Mouse (Mus musculus): ENCODE measurements at regions not wholly inside any gene's neighbourhood (a gene's known extent, or its start where the extent isn't known, plus 50 kb on each side); places are given as distances from the start of the nearest gene placed in this dataset.

GRCm38 (mm10) chr10:122295921-122296425 is 152.3 kb upstream of the Avpr1a start:
- Histone ChIP-seq H3K4me2 (ENCODE audit: low read length) (no peak overlapping the region), H3K9me3 (ENCODE audit: control insufficient read depth, low read length) (no peaks in the 10 kb centered on the region), H3K36me3 (ENCODE audit: control insufficient read depth, insufficient read depth) (no peaks in the 10 kb centered on the region), H3K27me3 (replicated peaks; ENCODE audit: control insufficient read depth, insufficient read depth, low read length) (no peaks in the 10 kb centered on the region), H3K4me3 (replicated peaks; ENCODE audit: low read length) (no peak overlapping the region), H3K27ac (ENCODE audit: low read length) (no peak overlapping the region), H3K9ac (replicated peaks; ENCODE audit: low read depth, low read length) (no peak overlapping the region), H3K4me1 (replicated peaks; ENCODE audit: control insufficient read depth, insufficient read depth, low read length) (no peaks in the 10 kb centered on the region)
- peak; percentile 38; the same call in 1 of the 2 replicates for ATAC-seq
- 64% methylated on average over 5 of the region's 5 CpGs for WGBS

- Histone ChIP-seq H3K9ac (replicated peaks; ENCODE audit: low read depth, low read length) (no peak overlapping the region), H3K27ac (ENCODE audit: low read length) (no peak overlapping the region), H3K4me1 (replicated peaks; ENCODE audit: control insufficient read depth, insufficient read depth, low read length) (no peaks in the 10 kb centered on the region), H3K4me2 (ENCODE audit: low read length) (no peak overlapping the region), H3K36me3 (ENCODE audit: control insufficient read depth, insufficient read depth) (no peaks in the 10 kb centered on the region), H3K27me3 (replicated peaks; ENCODE audit: control insufficient read depth, insufficient read depth, low read length) (no peaks in the 10 kb centered on the region), H3K4me3 (replicated peaks; ENCODE audit: low read length) (no peak overlapping the region), H3K9me3 (ENCODE audit: control insufficient read depth, low read length) (no peaks in the 10 kb centered on the region)
- 82% methylated on average over 2 of the region's 2 CpGs for WGBS
- no peak for ATAC-seq
Observed at GRCm38 (mm10) chr10:122291611-122292010, 156.7 kb upstream of the Avpr1a start.

- no peaks in the 10 kb centered on the region for H3K27me3 ChIP-seq (replicated peaks; ENCODE audit: control insufficient read depth, insufficient read depth, low read length)
- H3K27ac ChIP-seq (ENCODE audit: low read length): no peak overlapping the region
- 94% methylated on average over 5 of the region's 5 CpGs for WGBS
- H3K4me3 ChIP-seq (replicated peaks; ENCODE audit: low read length): no peak overlapping the region
- no peak overlapping the region for H3K9ac ChIP-seq (replicated peaks; ENCODE audit: low read depth, low read length)
- no peaks in the 10 kb centered on the region for H3K9me3 ChIP-seq (ENCODE audit: control insufficient read depth, low read length)
- no peak for ATAC-seq
- no peak overlapping the region for H3K4me2 ChIP-seq (ENCODE audit: low read length)
- no peaks in the 10 kb centered on the region for H3K36me3 ChIP-seq (ENCODE audit: control insufficient read depth, insufficient read depth)
- H3K4me1 ChIP-seq (replicated peaks; ENCODE audit: control insufficient read depth, insufficient read depth, low read length): no peaks in the 10 kb centered on the region
Observed at GRCm38 (mm10) chr10:122291091-122291490, 157.2 kb upstream of the Avpr1a start.

GRCm38 (mm10) chr10:122274885-122275284 is 173.4 kb upstream of the Avpr1a start:
- no peaks in the 10 kb centered on the region for H3K36me3 ChIP-seq (ENCODE audit: control insufficient read depth, insufficient read depth)
- H3K4me2 ChIP-seq (ENCODE audit: low read length): no peak overlapping the region
- H3K27ac ChIP-seq (ENCODE audit: low read length): no peak overlapping the region
- no peaks in the 10 kb centered on the region for H3K27me3 ChIP-seq (replicated peaks; ENCODE audit: control insufficient read depth, insufficient read depth, low read length)
- no peak overlapping the region for H3K4me3 ChIP-seq (replicated peaks; ENCODE audit: low read length)
- no peaks in the 10 kb centered on the region for H3K4me1 ChIP-seq (replicated peaks; ENCODE audit: control insufficient read depth, insufficient read depth, low read length)
- 84% methylated on average over 1 of the region's 1 CpGs for WGBS
- H3K9me3 ChIP-seq (ENCODE audit: control insufficient read depth, low read length): no peaks in the 10 kb centered on the region
- ATAC-seq: no peak
- no peak overlapping the region for H3K9ac ChIP-seq (replicated peaks; ENCODE audit: low read depth, low read length)

- Histone ChIP-seq H3K27ac (ENCODE audit: low read length) (no peak overlapping the region), H3K4me3 (replicated peaks; ENCODE audit: low read length) (no peak overlapping the region), H3K9me3 (ENCODE audit: control insufficient read depth, low read length) (no peaks in the 10 kb centered on the region), H3K27me3 (replicated peaks; ENCODE audit: control insufficient read depth, insufficient read depth, low read length) (no peaks in the 10 kb centered on the region), H3K9ac (replicated peaks; ENCODE audit: low read depth, low read length) (no peak overlapping the region), H3K4me1 (replicated peaks; ENCODE audit: control insufficient read depth, insufficient read depth, low read length) (no peaks in the 10 kb centered on the region), H3K4me2 (ENCODE audit: low read length) (no peak overlapping the region), H3K36me3 (ENCODE audit: control insufficient read depth, insufficient read depth) (no peaks in the 10 kb centered on the region)
- no peak for ATAC-seq
- WGBS: 52% methylated on average over 3 of the region's 3 CpGs
Observed at GRCm38 (mm10) chr10:122274181-122274580, 174.1 kb upstream of the Avpr1a start.

GRCm38 (mm10) chr10:122264070-122264469 is 166.9 kb upstream of the Rxylt1 start:
- Histone ChIP-seq H3K27ac (ENCODE audit: low read length) (no peak overlapping the region), H3K36me3 (ENCODE audit: control insufficient read depth, insufficient read depth) (no peaks in the 10 kb centered on the region), H3K27me3 (replicated peaks; ENCODE audit: control insufficient read depth, insufficient read depth, low read length) (no peaks in the 10 kb centered on the region), H3K4me1 (replicated peaks; ENCODE audit: control insufficient read depth, insufficient read depth, low read length) (no peaks in the 10 kb centered on the region), H3K9ac (replicated peaks; ENCODE audit: low read depth, low read length) (no peak overlapping the region), H3K9me3 (ENCODE audit: control insufficient read depth, low read length) (no peaks in the 10 kb centered on the region), H3K4me3 (replicated peaks; ENCODE audit: low read length) (no peak overlapping the region), H3K4me2 (ENCODE audit: low read length) (no peak overlapping the region)
- no peak for ATAC-seq
- 71% methylated on average over 1 of the region's 1 CpGs for WGBS

- no peak overlapping the region for H3K4me2 ChIP-seq (ENCODE audit: low read length)
- H3K4me1 ChIP-seq (replicated peaks; ENCODE audit: control insufficient read depth, insufficient read depth, low read length): no peaks in the 10 kb centered on the region
- no peaks in the 10 kb centered on the region for H3K36me3 ChIP-seq (ENCODE audit: control insufficient read depth, insufficient read depth)
- no peaks in the 10 kb centered on the region for H3K27me3 ChIP-seq (replicated peaks; ENCODE audit: control insufficient read depth, insufficient read depth, low read length)
- H3K9me3 ChIP-seq (ENCODE audit: control insufficient read depth, low read length): no peaks in the 10 kb centered on the region
- no peak overlapping the region for H3K4me3 ChIP-seq (replicated peaks; ENCODE audit: low read length)
- no peak for ATAC-seq
- 53% methylated on average over 4 of the region's 4 CpGs for WGBS
- H3K9ac ChIP-seq (replicated peaks; ENCODE audit: low read depth, low read length): no peak overlapping the region
- H3K27ac ChIP-seq (ENCODE audit: low read length): no peak overlapping the region
Observed at GRCm38 (mm10) chr10:122259354-122259753, 162.2 kb upstream of the Rxylt1 start.

- H3K4me2 ChIP-seq (ENCODE audit: low read length): no peak overlapping the region
- no peak for ATAC-seq
- no peak overlapping the region for H3K9ac ChIP-seq (replicated peaks; ENCODE audit: low read depth, low read length)
- no peaks in the 10 kb centered on the region for H3K4me1 ChIP-seq (replicated peaks; ENCODE audit: control insufficient read depth, insufficient read depth, low read length)
- H3K36me3 ChIP-seq (ENCODE audit: control insufficient read depth, insufficient read depth): no peaks in the 10 kb centered on the region
- no peaks in the 10 kb centered on the region for H3K27me3 ChIP-seq (replicated peaks; ENCODE audit: control insufficient read depth, insufficient read depth, low read length)
- no peak overlapping the region for H3K27ac ChIP-seq (ENCODE audit: low read length)
- H3K4me3 ChIP-seq (replicated peaks; ENCODE audit: low read length): no peak overlapping the region
- H3K9me3 ChIP-seq (ENCODE audit: control insufficient read depth, low read length): no peaks in the 10 kb centered on the region
- 86% methylated on average over 3 of the region's 3 CpGs for WGBS
Observed at GRCm38 (mm10) chr10:122258711-122259110, 161.5 kb upstream of the Rxylt1 start.

GRCm38 (mm10) chr10:122231818-122232217 is 134.6 kb upstream of the Rxylt1 start:
- no peak overlapping the region for H3K4me3 ChIP-seq (replicated peaks; ENCODE audit: low read length)
- no peak for ATAC-seq
- H3K36me3 ChIP-seq (ENCODE audit: control insufficient read depth, insufficient read depth): no peaks in the 10 kb centered on the region
- H3K27me3 ChIP-seq (replicated peaks; ENCODE audit: control insufficient read depth, insufficient read depth, low read length): no peaks in the 10 kb centered on the region
- no peaks in the 10 kb centered on the region for H3K9me3 ChIP-seq (ENCODE audit: control insufficient read depth, low read length)
- H3K9ac ChIP-seq (replicated peaks; ENCODE audit: low read depth, low read length): no peak overlapping the region
- no peaks in the 10 kb centered on the region for H3K4me1 ChIP-seq (replicated peaks; ENCODE audit: control insufficient read depth, insufficient read depth, low read length)
- 93% methylated on average over 7 of the region's 7 CpGs for WGBS
- H3K27ac ChIP-seq (ENCODE audit: low read length): no peak overlapping the region
- H3K4me2 ChIP-seq (ENCODE audit: low read length): no peak overlapping the region

GRCm38 (mm10) chr10:122230746-122231145 is 133.6 kb upstream of the Rxylt1 start:
- Histone ChIP-seq H3K4me2 (ENCODE audit: low read length) (no peak overlapping the region), H3K36me3 (ENCODE audit: control insufficient read depth, insufficient read depth) (no peaks in the 10 kb centered on the region), H3K4me1 (replicated peaks; ENCODE audit: control insufficient read depth, insufficient read depth, low read length) (no peaks in the 10 kb centered on the region), H3K27me3 (replicated peaks; ENCODE audit: control insufficient read depth, insufficient read depth, low read length) (no peaks in the 10 kb centered on the region), H3K27ac (ENCODE audit: low read length) (no peak overlapping the region), H3K4me3 (replicated peaks; ENCODE audit: low read length) (no peak overlapping the region), H3K9ac (replicated peaks; ENCODE audit: low read depth, low read length) (no peak overlapping the region), H3K9me3 (ENCODE audit: control insufficient read depth, low read length) (no peaks in the 10 kb centered on the region)
- WGBS: 85% methylated on average over 11 of the region's 11 CpGs
- no peak for ATAC-seq

All from forebrain, embryonic 16.5 days (tissue).